Mouse (Mus musculus) thymus, adult 18-20 months (tissue): ENCODE results near the gene Rps6kb2.
A peak's percentile ranks its signal among the peaks of the same experiment; 100 is the strongest.
"Not testable (repeated sequence)": the region's sequence is repeated elsewhere in the genome, so short reads cannot be mapped to it uniquely, and the experiment has no call there.

ENCODE experiments used
- DNase-seq, 2 experiments: peaks; one replicate each; pipeline ENCODE4 v3.0.0; 2022; ENCODE audit warnings: mixed read lengths in 2 of 2

Rps6kb2 gene

DNA sequence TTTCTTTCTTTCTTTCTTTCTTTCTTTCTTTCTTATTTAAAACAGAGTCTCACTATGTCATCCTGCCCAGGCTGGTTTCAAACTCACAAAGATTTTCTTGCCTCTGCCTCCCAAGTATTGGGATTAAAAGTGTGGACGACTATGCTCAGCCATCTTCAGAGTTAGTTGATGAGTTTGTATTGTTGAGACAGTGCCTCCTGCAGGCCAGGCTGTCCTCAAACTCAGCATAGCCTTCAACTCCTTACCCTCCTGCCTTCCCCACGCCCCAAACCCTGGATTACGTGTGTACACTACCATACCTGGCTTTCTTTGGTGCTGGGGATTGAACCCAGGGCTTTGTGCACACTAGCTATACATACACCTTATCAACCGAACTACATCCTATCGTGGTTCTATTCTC, 26.7 kb downstream of the Rps6kb2 start:
- DNase-seq: no peak

DNA sequence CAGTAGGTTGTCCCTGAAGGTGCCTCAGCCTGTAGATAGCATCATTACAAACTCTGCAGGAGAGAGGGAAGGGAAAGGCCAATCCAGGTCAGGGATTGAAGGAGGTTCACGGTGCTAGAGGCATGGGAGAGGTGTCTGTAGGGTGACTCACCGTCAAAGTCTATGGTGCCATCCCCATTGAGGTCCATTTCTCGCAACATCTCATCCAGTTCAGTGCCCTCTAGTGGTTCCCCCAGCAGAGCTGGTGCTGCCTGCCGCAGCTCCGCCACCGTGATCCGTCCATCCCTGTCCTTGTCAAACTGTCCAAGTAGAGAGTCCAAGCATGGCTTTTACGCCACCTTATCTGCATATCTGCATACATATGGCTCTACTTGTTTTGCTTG, 27.2 kb downstream of the Rps6kb2 start:
- DNase-seq: peak in 1 of 2 experiments; percentile 24

DNA sequence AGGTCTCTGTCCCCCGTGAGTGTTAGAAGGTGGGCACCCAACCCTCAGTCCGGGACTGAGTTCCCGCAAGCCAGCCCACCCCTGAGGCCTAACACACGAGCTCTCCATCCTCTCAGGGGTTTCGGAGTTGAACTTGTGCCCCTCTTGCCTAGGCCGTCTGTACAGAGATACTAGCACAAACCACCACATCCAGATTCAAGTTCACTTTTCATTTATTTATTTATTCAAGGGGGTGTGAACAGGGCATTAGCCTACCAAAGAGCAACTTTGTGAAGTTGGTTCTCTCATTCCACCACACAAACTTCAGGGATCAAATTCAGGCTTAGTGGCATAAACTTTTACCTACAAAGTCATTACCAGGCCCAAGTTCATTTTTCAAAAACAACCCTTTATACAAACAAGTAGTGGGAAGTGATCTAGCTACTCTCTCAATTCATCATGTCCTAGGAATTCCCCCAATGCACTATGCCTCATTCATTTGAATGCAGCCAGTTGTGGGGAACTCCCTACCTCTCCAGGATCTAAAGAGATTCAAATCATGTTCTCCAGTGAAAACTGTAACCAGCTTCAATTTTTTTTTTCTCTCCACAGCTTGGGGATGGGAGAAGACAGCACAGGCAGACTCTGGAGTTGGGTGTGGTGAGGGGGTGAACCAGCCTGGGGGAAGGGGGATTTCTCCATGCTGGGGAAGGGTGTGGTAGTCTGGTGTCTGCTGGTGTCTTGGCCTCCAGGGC, 27.8 kb downstream of the Rps6kb2 start:
- peak in 1 of 2 experiments; percentile 10 for DNase-seq

DNA sequence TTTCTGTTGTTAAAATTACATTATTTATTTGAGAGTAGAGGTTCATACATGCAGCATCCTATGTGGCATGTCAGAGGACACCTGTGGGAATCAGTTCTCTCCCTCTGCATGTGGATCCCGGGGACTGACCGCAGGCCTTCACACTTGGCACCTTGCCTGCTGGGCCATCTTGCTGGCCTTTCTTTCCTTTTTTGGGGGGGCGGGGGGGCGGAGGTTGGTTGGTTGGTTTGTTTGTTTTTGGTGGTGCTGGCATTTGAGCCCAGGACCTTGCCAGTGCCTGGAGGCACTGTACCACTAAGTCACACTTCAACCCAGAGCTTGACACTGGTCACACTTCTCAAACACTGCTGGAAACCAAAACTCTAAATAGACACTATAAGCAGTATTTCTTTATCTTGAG, 28.8 kb downstream of the Rps6kb2 start:
- no peak for DNase-seq

DNA sequence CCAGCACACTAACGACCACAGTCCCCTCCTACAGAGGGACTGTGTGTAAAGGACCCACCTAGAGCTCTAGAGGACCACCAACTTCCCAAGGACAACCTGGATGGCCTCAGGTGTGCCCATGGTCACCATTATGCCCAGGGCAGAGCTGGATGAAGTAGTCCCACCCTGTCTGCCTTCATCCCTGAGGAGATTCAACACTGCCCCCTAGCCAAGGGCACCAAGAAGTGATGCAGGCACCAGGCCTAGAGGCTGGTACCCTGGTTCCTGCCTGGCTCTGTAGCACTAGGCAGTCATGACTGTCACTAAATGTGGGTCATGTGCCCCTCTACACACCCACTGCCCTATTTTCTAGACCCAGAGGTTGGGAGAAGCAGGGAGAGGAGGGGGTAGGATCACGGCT, 31.4 kb downstream of the Rps6kb2 start:
- peak in 1 of 2 experiments; percentile 14 for DNase-seq

DNA sequence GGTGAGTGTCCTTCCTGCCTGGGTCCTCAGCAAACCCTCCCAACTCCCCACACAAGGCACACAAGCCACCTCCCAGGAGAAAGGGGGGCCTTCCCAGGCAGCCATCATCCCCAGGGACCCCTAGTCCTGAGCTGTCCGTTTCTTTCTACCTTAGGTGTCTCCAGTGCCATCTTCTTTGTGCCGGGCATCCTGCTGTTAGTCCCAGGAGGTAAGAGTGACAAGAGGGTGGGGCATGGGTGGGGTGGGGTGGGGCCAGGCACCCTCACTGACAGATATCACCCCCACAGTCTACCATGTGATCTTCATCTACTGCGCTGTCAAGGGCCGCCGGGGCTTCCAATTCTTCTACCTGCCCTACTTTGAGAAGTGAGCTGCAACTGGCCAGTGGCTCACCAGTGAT, 32.1 kb downstream of the Rps6kb2 start:
- no peak for DNase-seq

DNA sequence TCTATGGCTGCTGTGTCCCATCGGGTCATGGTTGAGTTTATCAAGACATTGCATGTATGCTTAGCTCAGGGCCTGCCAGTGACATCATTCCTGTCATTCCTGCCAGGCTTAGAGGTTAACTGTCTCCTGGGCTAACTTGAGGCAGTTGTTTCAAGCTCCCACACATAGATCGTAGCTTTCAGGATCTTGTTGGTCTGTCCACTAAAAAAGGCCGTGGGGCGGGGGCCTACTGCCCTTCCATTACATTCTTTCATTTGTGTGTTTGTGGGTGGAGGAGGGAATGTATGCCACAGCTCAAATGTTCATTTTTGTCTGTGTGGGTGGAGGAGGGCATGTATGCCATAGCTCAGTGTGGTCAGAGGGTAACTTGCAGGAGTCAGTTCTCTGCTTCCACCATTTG, 33.0 kb downstream of the Rps6kb2 start:
- DNase-seq: no peak

DNA sequence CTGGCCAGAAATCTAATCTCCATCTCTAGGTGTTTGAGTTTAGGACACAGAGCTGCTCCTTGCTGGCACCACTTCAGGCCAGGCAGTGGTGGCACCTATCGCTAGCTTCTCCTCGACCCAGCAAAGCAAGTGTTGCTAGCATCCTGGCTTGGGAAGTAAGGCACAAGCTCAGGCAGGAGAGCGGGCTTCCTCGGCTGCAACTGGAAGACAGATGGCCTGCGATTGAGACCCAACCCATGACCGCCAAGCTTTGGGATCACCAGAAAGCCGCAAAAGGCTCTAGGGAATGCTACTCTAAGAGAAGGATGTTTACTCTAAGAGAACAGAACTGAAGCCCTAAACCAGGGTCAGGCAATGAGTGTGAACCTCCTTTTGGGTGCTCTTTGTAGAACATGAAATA, 33.7 kb downstream of the Rps6kb2 start:
- DNase-seq: no peak

DNA sequence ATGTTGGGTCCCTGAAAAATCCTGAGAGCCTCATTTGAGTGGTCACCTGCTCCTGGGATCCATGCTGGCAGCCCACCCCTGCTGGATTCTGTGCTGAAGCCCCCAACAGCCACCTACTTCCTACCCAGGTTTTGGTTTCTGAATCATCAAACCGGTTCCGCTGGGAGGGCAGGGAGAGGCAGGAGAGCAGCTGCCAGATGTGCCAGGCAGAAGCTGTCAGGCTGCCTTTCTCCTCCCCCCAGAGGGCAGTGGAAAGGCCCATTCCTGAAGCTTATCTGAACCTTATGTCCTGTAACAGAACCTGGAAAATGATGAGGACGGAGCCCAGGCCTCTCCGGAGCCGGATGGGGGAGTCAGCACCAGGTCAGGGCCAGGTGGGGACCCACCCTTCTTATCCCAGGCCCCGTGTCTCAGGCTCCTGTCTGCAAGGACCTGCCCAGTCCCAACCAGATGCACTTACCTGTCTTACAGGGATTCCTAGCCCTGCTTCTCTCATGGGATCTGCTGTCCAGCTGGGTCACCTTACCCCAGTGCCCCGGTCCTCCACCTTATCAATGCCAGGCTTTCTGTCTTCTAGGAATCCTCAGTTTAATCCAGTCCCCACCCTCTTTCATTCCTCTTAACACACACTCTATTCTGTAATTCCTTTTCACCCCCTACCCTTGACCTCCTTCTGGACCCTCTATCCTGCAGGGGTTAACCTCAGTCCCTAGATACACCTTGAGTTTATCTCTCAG, 36.2 kb downstream of the Rps6kb2 start:
- no peak for DNase-seq

DNA sequence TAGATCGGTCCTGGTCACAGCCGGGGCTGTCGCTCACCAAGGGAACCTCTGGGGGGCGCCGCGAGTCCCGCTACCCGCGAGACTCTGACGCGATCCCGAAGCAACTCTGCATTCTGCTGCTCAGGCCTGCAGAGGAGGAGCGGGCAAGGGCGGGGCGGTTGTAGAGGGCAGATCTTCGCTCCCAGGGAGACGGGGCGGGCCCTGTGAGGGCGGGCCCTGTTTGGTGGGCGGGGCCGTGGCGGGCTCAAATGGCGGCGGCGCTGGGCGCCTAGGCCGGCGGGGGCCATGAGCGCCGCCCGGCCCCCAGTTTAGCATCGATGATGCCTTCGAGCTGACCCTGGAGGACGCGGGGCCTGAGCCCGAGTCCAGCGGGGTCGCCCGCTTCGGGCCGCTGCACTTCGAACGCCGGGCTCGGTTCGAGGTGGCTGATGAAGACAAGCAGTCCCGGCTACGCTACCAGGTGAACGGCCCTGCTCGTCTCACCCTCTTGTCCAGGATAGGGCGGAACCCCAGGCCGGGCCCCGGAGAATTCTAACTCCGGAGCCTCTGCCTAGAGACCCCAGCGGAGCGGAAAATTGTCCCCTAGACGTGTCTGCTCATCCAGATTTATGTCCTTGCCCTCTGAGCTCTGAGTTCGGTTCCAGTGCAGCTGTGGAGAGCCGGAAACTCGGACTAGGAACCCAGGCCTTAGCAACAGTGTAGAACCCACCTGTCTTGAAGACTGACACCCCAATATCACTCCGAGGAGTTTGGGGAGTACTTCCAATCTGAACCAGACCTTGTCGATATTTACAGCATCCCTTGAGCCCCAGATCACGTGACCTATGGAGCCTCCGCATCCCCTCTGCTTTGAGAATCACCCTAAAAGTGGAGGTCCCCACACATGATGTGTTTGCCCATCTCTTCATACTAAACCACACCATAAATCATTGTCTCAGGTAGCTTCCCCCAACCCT, 37.1 kb downstream of the Rps6kb2 start, which contains the start of gene Aip:
TSS of gene Aip (minus strand) at position 118 of the 956 bp plus-strand sequence.
- DNase-seq: peak; percentile 99

DNA sequence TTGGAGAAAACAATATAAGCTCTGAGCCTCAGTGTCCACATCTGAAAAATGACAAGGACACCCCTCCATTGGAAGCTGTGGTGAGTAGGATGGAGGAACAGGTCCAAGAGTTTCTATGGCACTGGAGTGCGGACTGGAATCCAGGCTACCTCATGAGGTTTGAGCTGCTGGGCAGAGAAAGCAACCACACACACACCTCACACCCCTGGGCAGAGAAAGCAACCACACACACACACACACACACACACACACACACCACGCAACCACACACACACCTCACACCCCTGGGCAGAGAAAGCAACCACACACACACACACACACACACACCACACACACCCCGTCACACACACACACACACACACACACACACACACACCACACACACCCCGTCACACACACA, 37.9 kb downstream of the Rps6kb2 start:
- not testable (repeated sequence) for DNase-seq

DNA sequence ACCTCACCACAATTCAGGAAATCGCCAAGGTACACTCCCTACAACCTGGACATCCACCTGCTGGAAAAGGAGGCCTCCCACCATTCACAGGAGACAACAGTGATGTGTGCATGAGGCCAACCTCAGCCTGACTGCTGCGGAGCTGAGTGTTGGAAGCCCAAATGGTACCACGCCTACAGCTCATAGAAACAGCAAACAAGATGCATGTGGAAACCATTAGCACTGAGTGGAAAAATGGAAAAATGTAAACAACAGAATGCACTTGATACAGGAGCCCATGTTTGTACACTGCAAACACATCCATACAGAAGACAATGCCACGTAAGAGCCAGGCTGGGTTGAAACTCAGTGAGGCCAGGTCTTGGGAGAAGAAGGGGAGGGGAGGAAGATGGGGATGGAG, 38.7 kb downstream of the Rps6kb2 start:
- DNase-seq: no peak

DNA sequence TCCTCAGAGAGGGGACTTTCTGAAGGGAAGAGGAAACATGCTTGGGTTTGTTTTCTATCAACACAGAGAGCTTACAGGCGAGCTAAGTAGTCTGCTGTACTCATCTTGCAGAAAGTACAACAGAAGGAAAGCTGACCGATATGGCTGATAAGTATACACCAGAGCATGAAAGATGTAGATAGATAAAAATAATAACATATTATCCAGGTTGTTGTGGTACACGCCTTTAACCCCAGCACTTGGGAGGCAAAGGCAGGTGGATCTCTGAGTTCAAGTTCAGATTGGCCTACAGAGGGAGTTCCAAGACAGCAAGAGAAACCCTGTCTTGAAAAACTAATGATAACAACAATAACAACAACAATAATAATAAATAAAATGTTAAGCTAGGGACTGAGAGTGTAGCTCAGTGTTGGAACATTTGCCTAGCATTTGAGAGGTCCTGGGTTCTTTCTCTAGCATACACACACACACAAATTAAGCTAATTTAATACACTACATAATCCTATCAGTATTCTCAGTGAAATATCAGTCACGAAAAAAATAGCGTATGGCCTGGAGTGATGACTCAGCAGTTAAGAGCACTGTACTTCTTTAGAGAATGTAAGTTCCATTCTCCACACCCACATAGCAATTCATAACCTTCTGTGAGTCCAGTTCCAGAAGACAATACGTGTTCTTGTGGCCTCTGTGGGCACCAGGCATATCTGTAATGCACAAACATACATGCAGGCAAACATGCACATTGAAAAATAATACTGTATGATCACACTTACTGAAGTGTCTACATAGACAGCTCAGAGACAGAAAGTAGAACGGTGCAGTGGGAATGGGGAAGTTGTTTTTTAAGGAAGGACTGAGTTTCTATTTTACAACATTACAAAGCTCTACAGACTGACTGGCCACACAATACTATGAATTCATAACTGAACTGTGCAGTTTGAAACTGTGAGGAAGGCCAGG, 40.5 kb downstream of the Rps6kb2 start:
- DNase-seq: no peak

DNA sequence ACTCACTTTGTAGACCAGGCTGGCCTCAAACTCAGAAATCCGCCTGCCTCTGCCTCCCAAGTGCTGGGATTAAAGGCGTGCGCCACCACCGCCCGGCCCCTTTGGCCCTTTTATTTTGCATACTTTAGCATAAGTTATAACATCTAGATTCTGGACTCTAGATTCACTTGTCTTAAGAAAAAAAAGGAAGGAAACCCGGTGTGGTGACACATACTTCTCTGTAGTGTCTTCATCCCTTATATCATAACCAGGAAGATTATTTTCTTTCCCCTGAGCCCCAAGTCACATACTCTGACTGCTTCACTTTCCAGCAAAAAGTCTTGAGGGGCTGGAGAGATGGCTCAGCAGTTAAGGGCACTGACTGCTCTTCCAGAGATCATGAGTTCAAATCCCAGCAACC, 41.3 kb downstream of the Rps6kb2 start:
- DNase-seq: not testable (repeated sequence)

DNA sequence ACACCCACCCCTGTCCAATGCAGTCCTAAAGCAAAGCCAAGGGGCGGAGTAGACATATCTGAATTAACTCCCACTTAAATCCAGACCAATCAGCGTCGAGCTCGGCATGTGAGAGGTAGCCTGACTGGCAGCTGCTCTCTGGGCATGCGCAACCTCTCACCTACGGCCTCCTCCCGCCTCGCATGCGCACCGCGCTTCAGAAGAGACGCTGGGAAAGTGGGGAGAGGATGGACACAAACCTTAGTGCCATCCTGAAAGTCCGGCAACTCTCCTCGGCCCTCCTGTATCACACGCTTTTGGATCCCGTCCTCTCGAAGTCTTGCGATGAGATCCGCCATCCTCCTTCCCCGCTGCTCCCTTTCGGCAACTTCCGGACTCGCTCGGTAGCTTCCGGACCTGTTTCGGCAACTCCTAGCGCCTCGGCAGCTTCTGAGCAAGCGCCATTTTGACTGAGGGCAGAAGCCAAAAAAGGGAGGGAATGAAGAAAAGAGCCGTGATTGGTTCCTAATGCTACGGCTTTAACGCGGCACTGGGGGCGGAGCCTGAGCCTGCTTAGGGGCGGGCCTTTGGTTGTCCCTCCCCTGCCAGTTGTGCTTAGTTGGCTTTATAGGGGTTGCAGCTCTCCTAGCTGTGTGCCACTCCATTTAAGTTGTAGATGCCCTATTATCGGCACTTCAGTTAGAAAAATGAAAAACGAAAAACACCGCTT, 41.9 kb downstream of the Rps6kb2 start:
- peak; percentile 97 to 99 for DNase-seq

DNA sequence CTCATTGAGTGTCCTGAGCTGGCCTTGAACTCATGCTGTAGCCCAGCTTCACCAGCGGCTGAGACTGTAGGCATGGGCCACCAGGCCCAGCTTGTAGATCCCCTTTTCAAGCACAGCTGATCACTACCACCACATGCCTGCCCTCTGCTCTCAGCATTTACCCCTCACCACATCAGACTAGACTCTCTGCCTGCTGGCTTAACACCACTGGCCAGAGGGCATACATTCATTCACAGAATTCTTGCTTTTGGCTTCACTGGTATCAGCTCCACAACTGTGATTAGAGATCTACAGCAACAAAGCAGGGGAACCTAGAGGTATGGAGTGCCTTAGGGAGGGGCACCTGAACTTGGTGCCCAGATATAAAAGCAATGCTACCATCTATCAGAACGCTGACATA, 42.7 kb downstream of the Rps6kb2 start:
- no peak for DNase-seq

DNA sequence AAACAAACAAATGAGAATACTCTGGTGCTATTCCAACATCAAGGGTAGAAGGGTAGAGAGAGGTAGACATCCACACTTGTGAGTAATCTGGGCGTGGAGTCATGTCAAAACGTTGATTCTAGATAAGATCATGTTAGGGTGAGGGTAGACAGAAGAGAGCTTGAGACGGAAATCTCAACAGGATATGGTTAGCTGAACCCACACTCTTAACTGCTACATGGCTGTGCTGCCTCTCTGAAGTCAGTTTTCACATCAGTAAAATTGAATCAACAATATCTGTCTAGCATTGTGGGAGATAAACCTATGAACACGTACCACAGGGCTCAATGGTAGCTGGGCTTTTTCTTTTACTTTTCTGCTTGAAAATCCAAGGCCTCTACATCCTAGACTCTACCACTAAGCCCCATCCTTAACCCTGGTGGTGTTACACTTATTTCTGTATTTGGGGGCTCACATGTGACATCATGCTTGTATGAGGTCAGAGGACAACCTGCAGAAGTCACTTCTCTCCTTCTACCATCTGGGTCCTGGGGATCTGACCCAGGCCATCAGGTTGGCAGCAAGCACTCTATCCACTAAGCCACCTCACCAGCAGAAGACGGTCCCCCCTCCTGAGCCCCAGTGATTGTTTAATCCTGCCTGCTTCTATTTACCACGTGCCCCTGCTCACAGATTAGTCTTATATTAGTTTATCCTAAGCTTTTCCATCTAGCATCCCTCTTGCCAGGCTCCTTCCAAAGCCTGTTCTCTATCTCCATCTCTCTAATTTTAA, 43.3 kb downstream of the Rps6kb2 start:
- peak in 1 of 2 experiments; percentile 47 for DNase-seq

DNA sequence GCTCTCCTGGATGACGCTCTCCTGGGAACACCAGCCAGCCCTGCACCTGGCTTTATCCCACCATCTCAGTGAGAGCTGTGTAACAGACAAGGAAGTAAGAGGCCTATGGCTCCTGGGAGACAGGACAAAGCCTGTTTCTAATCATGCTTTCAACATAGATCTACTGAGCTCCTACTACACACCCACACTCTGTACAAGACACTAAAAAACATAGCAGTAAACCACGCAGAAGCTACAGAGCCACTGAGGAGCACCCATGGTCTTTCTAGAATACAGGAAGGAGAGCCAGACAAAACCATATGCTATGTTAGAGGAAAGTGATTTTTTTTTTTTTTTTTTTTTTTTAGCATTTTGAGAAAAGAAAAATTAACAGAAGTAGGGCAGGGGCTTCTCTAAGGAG, 44.8 kb downstream of the Rps6kb2 start:
- DNase-seq: no peak

DNA sequence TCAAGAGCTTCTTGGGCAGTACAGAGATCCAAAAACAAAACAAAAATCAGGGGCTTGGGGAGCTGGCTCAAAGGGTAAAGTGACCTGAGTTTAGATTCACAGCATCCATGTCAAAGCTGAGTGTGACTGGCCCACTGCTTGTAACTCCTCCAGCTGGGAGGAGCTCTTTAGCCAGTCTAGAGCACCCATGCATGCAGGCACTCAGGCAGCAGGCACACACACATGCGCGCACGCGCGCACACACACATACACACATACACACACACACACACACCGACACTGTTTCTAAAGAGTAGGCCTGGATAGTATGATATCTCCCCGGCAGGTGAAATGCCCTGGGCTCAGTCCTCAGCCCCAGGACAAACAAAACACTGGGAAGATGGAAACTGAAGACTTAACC, 46.1 kb downstream of the Rps6kb2 start:
- no peak for DNase-seq

DNA sequence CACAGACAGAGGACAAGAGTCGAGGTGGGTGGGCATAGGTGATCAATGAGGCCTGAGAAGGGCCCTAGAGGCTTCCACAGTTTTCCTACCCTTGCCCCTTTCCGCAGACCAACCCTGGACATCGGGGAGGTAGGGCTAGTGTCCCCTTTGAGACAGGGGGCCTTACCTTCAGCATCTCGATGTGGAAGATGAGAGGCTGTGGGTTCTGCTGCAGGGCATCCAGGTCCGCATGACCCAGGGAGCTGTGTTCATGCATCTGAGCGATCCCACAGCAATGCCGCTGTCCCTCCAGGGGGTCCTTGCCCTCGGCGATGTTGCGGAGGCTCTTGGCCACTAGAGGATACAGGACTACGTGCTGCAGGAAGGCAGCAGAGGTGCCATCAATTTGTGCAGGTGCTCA, 47.3 kb downstream of the Rps6kb2 start:
- DNase-seq: no peak

DNA sequence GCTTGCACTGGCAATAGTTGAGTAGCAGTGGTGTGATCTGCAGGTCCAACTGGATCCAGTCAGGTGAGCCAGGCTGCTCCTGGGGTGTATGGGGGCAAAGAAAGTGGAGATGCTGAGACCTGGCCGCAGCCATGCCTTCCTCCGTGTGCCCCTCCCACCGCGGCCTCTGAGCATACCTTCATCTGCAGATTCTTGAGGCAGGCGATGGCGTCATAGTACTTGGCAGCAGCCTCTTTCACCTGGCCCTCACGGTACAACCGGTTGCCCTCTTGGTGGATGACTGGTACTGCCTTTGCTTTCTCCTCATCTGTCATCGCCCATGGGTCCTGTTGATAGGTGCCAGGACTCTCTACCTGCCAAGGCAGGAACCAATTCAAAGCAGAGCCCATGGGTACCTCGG, 48.0 kb downstream of the Rps6kb2 start:
- DNase-seq: no peak
